Mouse (Mus musculus) liver, adult 2 months (tissue): ENCODE measurements at regions not wholly inside any gene's neighbourhood (a gene's known extent, or its start where the extent isn't known, plus 50 kb on each side); places are given as distances from the start of the nearest gene placed in this dataset.

Experiments used
- CTCF ChIP-seq: fragments of 200-500 bp; IDR thresholded peaks from 2 replicates; pipeline ENCODE4 v1.5.1; 2011; ENCODE audit warnings: low read depth, low read length, control low read depth
- POLR2A ChIP-seq: fragments of 200-500 bp; IDR thresholded peaks from 2 replicates; pipeline ENCODE4 v1.6.1; 2011; ENCODE audit warnings: low read length, control low read depth; ENCODE audit not compliant: insufficient read depth; ENCODE audit errors: extremely low read depth

- TF ChIP-seq CTCF (no peak), POLR2A (no peak)
Observed at GRCm38 (mm10) chr8:96290740-96291139, 402.4 kb upstream of the Got2 start.
